Mouse (Mus musculus): ENCODE results near the gene Lrp2.

DNA sequence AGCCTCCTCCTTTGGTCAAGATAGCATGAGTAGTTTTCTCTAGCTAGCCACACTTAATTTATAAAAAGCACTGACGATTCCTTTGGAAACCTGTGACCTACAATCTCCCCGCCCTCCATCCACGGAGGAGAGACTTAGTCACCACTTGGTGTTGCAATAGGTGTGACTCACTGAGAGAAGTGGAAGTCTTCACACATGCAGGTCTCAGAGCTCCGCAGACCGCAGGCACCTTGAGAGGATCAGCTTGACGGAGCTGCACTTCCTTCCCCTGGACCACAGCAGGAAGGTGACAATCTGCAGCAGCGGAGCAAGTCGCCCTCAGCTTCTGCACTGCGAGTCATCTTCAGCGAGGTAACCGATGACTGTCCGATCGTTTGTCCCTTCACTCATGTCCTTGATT lies 205.6 kb downstream of the Lrp2 start, which contains the start of gene Dhrs9:
- TF ChIP-seq MAFK (IDR thresholded peaks at IDR 0.05; ENCODE audit: insufficient replicate concordance, low read length) = no peak
- TF ChIP-seq TBP (conservative IDR thresholded peaks at IDR 0.05; ENCODE audit: low read depth, low read length) = peak; percentile 66; the same call in 1 of the 2 replicates
- TF ChIP-seq CTCF (conservative IDR thresholded peaks at IDR 0.05 in 1 of 2, IDR thresholded peaks at IDR 0.05 in 1 of 2; ENCODE audit: low read depth in 2 of 2, low read length in 2 of 2) = no peak
- no peak; the same call in 1 of the 2 replicates for TF ChIP-seq EP300 (IDR thresholded peaks at IDR 0.05; ENCODE audit: low read length)
- no peak for TF ChIP-seq HCFC1 (IDR thresholded peaks at IDR 0.05; ENCODE audit: low read depth, low read length)
- TF ChIP-seq MAZ (IDR thresholded peaks at IDR 0.05; ENCODE audit: low read depth, low read length) = no peak
- TF ChIP-seq CHD1 (IDR thresholded peaks at IDR 0.05; ENCODE audit: low read depth, low read length) = no peak
- TF ChIP-seq MYC (IDR thresholded peaks at IDR 0.05; ENCODE audit: low read depth, low read length) = no peak
- peak; percentile 85 for TF ChIP-seq ETS1 (conservative IDR thresholded peaks at IDR 0.05; ENCODE audit: low read depth, low read length)
- TF ChIP-seq ZMIZ1 (IDR thresholded peaks at IDR 0.05; ENCODE audit: low read depth, low read length) = no peak
- no peak for TF ChIP-seq POLR2AphosphoS2 (IDR thresholded peaks at IDR 0.05; ENCODE audit: low read depth, low read length)
- no peak for TF ChIP-seq POLR2A (IDR thresholded peaks at IDR 0.05; ENCODE audit: low read depth, low read length)
- TF ChIP-seq SMC3 (IDR thresholded peaks at IDR 0.05; ENCODE audit: low read depth, low read length) = no peak
- no peak for TF ChIP-seq RAD21 (IDR thresholded peaks at IDR 0.05; ENCODE audit: low read depth, low read length)
